ENCODE assay signal across 12 mouse cellular contexts in genomic region chr1:133412941-133413340, GRCm38 (mm10). TPM values are rescaled to one million over a fixed set of nuclear protein-coding genes. Genes with fewer than 3 reads are reported as not detected.
DNase-seq lines count a peak whose midpoint lies in the region; ATAC-seq lines count a peak whose summit lies in the region.
"Had no signal": no experiment of that assay in that cellular context is flagged by ENCODE, and none has a peak within 500 bp of the region (broad histone marks: within the 10 kb centered on the region; RNA-seq: fewer than 3 reads in every experiment).

No protein-coding gene starts in this region.

- no peaks in the 10 kb centered on the region for H3K27me3 ChIP-seq in kidney, embryonic 15.5 days
- H3K27me3 ChIP-seq in hindbrain, embryonic 14.5 days (ENCODE audit: control insufficient read depth, insufficient read depth, low read length) = no peaks in the 10 kb centered on the region
- H3K27me3 ChIP-seq: midbrain, embryonic 12.5 days had no signal

- peak overlapping the region; percentile 83 for H3K27ac ChIP-seq in kidney, embryonic 15.5 days
- no peak overlapping the region for H3K27ac ChIP-seq in hindbrain, embryonic 14.5 days

- ATAC-seq in kidney, embryonic 15.5 days (replicated peaks; ENCODE audit: low FRiP score) = no peak; the same call in 1 of the 2 replicates
- no peak for ATAC-seq in hindbrain, embryonic 14.5 days (ENCODE audit: low FRiP score)
- ATAC-seq: inflammation-experienced regulatory T-cells, adult 6 months had no signal

- WGBS in kidney, embryonic 15.5 days = 28% methylated on average over 9 of the region's 9 CpGs
- 74% methylated on average over 9 of the region's 9 CpGs for WGBS in hindbrain, embryonic 14.5 days

- H3K4me2 ChIP-seq in kidney, embryonic 15.5 days = peak overlapping the region; percentile 22; the same call in 1 of the 2 replicates
- H3K4me2 ChIP-seq in hindbrain, embryonic 14.5 days (replicated peaks) = no peak overlapping the region
- H3K4me2 ChIP-seq: midbrain, embryonic 12.5 days had no signal

- no peaks in the 10 kb centered on the region for H3K9me3 ChIP-seq in kidney, embryonic 15.5 days (replicated peaks)
- H3K9me3 ChIP-seq in hindbrain, embryonic 14.5 days (ENCODE audit: control insufficient read depth, low read length) = no peaks in the 10 kb centered on the region
- H3K9me3 ChIP-seq: midbrain, embryonic 12.5 days had no signal

- 0 out of 2 replicates have a peak overlapping the region, but pooled peaks have one; percentile 3 for H3K9ac ChIP-seq in kidney, embryonic 15.5 days
- no peak overlapping the region for H3K9ac ChIP-seq in hindbrain, embryonic 14.5 days
- H3K9ac ChIP-seq: midbrain, embryonic 12.5 days had no signal

- no peak overlapping the region for H3K4me3 ChIP-seq in kidney, embryonic 15.5 days (replicated peaks)
- no peak overlapping the region for H3K4me3 ChIP-seq in hindbrain, embryonic 14.5 days (replicated peaks; ENCODE audit: low read length)
- H3K4me3 ChIP-seq: midbrain, embryonic 12.5 days had no signal

- DNase-seq in gastrocnemius, postnatal 25 days = peak; percentile 55
- no peak for DNase-seq in gastrocnemius, postnatal 4 days (ENCODE audit: low spot score in 2 of 2)
- peak; percentile 26 for DNase-seq in fat pad, adult 2 months (ENCODE audit: extremely low read depth, low read depth, low spot score)
- peak; percentile 81 for DNase-seq in lung, postnatal 25 days (ENCODE audit: low spot score)
- DNase-seq in ovary, postnatal 14 days (ENCODE audit: low spot score) = no peak
- DNase-seq in spleen, adult 12 weeks (ENCODE audit: low spot score) = no peak
- no peak for DNase-seq in hindbrain, embryonic 14.5 days (ENCODE audit: low spot score)

- H3K4me1 ChIP-seq in kidney, embryonic 15.5 days = peaks cover 94% of the 10 kb centered on the region
- peaks cover 16% of the 10 kb centered on the region for H3K4me1 ChIP-seq in hindbrain, embryonic 14.5 days (replicated peaks; ENCODE audit: control insufficient read depth, insufficient read depth, low read length)

- H3K36me3 ChIP-seq in kidney, embryonic 15.5 days = 0 out of 2 replicates have a peak, but pooled peaks cover 4% of the 10 kb centered on the region
- no peaks in the 10 kb centered on the region for H3K36me3 ChIP-seq in hindbrain, embryonic 14.5 days (replicated peaks; ENCODE audit: control insufficient read depth, insufficient read depth)
- H3K36me3 ChIP-seq: midbrain, embryonic 12.5 days had no signal

RNA-seq across cellular contexts. Expression of gene Sox13, which starts 11.2 kb away (rescaled TPM):
- 1 to 10 TPM; 7.8 to 8.0 TPM for total RNA-seq in gastrocnemius, postnatal 25 days (2021)
- total RNA-seq in gastrocnemius, postnatal 4 days (2021) = 10 to 100 TPM; 18.1 to 19.3 TPM
- polyA plus RNA-seq in kidney, embryonic 15.5 days (2015; fragmentation: Nextera tagmentation; extraction: Ambion mirVana) = 15.0 and 16.2 TPM in 2 replicates
- 5.8 and 6.0 TPM in 2 replicates for polyA plus RNA-seq in hindbrain, embryonic 14.5 days (2014; fragmentation: Nextera tagmentation; extraction: Ambion mirVana)
- polyA plus RNA-seq: inflammation-experienced regulatory T-cells, adult 6 months had no signal

RNA-seq across cellular contexts. Expression of gene Etnk2, which starts 49.6 kb away (rescaled TPM):
- total RNA-seq in gastrocnemius, postnatal 25 days (2021) = under 1 TPM in 1 of 2 experiments, not detected in 1; 0.13 TPM
- total RNA-seq in gastrocnemius, postnatal 4 days (2021) = under 1 TPM; 0.42 to 0.60 TPM
- 3.3 and 4.0 TPM in 2 replicates for polyA plus RNA-seq in kidney, embryonic 15.5 days (2015; fragmentation: Nextera tagmentation; extraction: Ambion mirVana)
- 20.3 TPM in 2 replicates for polyA plus RNA-seq in hindbrain, embryonic 14.5 days (2014; fragmentation: Nextera tagmentation; extraction: Ambion mirVana)
- total RNA-seq: common myeloid progenitor, adult 5-6 weeks; neutrophil, adult 5-6 weeks had no signal
- polyA plus RNA-seq: inflammation-experienced regulatory T-cells, adult 6 months had no signal

Comparison
In these comparisons a context has a peak if more than half of its experiments do, and no peak if none do; other contexts are left out.
1. DNase-seq: peak in gastrocnemius, postnatal 25 days (single experiment), fat pad, adult 2 months (single experiment) and lung, postnatal 25 days (single experiment); none in gastrocnemius, postnatal 4 days (0 of 2), ovary, postnatal 14 days (single experiment), spleen, adult 12 weeks (single experiment) and hindbrain, embryonic 14.5 days (single experiment).